Mouse (Mus musculus) erythroid progenitor cell, adult 5-6 weeks (primary cell): ENCODE data around the gene Cacnb4. TPM values are rescaled to one million over a fixed set of nuclear protein-coding genes. Genes with fewer than 3 reads are reported as not detected.

ENCODE experiments used
- ATAC-seq: replicated peaks from 2 replicates; pipeline ENCODE4 v1.8.0; 2016; ENCODE audit warnings: moderate number of reproducible peaks, mild to moderate bottlenecking, moderate TSS enrichment, inconsistent platforms; ENCODE audit not compliant: poor library complexity, low FRiP score, severe bottlenecking
- total RNA-seq, 2 experiments: library from RNA; stranded (forward) in 1 of 2; stranded (reverse) in 1 of 2; fragments of 150-400 nt in 1 of 2; fragments of 186-747, 209-891 nt in 1 of 2; gene quantifications; 2 replicates each; pipeline versions ENCODE4 v1.2.3 to v1.2.4; 2015 to 2017; ENCODE audit warnings: low replicate concordance in 2 of 2

Gene Cacnb4
- total RNA-seq, 2 experiments from 2014 or later, result 0.42 TPM; not detected in 1

DNA sequence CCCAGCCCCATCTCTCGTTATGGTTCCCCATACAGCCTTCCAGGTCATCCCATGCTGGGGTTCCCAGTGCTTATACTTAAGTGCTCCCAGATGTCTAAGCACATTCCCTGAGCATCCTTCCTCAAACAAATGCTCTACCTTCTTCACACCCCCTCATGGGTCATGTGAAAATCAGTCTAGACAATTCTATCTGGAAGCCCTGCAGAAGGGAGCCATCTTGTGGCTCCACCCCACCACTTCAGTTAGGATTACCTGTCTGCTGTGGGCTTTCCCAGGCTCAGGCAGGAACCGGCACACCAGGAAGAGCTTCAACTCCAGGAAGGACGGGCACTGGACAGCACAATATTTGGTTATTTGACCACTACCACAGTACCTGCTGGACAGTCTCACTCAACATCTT is 101.7 kb downstream of the Cacnb4 start:
- ATAC-seq, result no peak

GRCm38 (mm10) chr2:52572221-52572620 is 104.4 kb downstream of the Cacnb4 start:
- ATAC-seq, result no peak

GRCm38 (mm10) chr2:52571339-52571968 is 105.2 kb downstream of the Cacnb4 start:
- no peak for ATAC-seq

DNA sequence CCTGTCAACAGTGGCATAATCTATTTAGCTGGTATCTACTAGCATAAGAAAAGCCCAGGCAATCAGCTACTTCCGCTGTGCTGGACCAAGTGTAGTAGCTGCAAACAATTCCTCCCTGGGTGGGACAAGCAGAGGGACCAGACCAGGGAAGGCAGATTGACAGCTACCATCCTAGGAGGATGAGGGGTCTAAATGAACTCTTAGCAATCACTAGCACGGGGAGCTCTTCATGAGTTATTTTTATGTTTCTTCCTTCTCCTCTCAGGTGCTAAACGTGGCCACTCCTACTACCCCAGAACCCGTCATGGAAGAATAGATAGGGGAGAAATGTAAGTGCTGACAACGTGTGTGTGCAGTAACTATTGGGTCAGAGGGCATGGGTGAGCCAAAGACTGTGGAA is 105.8 kb downstream of the Cacnb4 start:
- no peak for ATAC-seq

GRCm38 (mm10) chr2:52570171-52570570 is 106.5 kb downstream of the Cacnb4 start:
- no peak for ATAC-seq

DNA sequence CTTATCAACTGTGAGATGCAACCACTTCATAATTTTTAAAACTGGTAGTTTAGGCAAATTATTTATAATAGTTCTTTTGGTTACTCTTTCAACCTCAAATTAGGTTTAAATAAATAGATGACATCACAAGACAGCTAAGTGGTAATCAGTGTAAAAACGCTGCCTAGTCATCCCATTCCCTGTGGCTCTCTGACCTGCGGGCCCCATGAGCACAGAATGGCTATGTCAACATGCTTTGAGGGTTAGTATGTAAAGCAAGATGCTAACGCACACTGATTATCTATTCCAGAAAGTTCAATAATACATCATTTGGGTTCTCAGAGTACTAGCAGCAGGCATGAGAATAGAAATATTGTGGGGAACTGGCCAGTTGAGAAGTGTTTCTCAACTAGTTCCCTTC is 108.5 kb downstream of the Cacnb4 start:
- no peak for ATAC-seq

DNA sequence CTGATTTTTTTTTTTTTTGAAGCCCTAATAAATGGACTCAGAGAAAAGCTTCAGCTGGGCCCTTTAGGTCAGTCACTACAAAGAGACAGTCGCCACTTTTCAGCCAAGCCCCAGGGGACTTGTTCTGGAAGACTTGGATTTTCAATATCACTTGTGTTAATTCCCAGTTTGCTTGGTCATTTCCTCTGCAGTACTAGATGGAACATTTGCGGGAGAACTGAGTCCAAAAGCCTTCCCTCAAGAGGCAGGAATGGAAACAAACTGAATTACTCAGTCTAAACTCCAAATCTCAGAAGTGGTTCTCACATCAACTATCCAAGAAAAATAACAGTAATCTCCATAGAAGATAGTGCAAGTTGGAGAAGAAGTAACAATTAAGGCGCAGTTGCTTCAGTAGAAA is 109.2 kb downstream of the Cacnb4 start:
- ATAC-seq, result no peak

DNA sequence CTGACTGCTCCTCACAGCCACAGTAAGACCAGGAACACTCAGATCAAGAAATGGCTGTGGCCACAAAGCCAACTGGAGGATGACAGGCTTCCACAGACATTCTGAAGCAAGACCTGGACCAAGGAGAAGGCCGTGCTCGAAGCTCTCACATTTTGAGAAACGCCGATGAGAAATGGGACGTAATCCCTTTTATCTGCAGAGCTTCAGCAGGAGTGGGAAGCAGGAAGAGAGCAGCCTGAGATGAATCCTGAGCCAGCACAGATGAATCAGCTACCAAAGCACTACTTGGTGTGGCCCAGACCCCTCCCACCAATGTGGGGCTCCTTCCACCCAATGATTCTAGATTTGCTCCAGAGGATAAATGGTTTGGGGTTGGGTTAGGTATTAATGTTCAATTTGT is 113.4 kb downstream of the Cacnb4 start:
- ATAC-seq, result no peak

- no peak for ATAC-seq
These were observed 114.3 kb downstream of the Cacnb4 start for GRCm38 (mm10) chr2:52562356-52562755.

DNA sequence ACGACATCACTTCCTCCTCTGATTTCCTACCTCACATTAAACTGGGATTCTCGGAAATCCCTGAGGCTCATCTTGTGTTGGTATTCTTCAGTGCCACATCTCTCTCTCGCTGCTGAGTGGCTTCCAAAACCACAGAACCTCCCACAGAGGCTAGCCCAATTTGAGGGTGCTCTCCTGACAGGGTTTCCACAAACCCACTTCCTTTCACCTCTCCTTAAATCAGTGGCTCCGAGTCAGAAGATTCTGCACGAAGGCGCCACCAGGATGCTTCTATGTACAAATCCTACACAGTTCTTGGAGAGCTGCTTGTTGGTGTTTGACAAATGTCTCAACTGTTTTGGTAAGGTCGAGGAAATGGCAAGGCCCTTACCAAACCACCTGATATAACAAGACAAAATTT is 115.5 kb downstream of the Cacnb4 start:
- no peak for ATAC-seq

- no peak for ATAC-seq
These were observed 116.4 kb downstream of the Cacnb4 start for GRCm38 (mm10) chr2:52560266-52560665.

GRCm38 (mm10) chr2:52558411-52558810 is 118.2 kb downstream of the Cacnb4 start:
- no peak for ATAC-seq

DNA sequence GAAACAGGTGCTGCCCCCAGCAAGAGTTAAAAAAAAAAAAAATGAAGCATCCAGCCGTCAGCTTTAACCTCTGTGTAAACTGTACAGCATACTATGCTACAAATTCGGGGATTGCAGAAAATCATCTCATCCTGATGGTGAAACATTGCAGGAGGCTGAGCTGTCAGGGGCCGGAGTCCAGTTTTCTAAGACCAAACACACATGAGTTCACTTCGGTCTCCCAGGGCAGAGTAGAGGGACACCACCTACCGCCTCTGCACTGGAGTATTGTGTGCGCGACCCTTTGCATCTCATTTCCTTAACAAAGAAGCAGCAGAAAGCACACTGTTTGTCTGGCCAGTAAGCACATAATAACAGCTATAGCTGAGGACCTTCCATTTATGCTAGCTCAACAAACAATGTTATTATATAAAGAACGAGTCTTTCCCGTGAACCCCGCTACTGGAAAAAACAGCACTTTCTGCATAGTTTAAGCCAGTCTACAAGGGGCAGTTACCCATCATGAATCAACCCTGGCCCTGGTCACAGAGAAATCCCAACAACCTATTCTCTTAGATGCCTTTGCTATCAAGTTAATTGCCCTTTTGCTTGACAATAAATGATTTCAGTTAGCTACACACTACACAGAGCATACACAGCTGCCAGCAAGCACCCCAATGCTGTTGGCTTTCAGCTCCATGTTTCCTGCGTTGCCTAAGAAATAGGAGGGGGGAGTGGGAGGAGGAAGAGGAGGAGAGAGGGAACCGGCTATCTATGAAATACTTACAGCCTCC is 118.9 kb downstream of the Cacnb4 start:
- no peak for ATAC-seq

DNA sequence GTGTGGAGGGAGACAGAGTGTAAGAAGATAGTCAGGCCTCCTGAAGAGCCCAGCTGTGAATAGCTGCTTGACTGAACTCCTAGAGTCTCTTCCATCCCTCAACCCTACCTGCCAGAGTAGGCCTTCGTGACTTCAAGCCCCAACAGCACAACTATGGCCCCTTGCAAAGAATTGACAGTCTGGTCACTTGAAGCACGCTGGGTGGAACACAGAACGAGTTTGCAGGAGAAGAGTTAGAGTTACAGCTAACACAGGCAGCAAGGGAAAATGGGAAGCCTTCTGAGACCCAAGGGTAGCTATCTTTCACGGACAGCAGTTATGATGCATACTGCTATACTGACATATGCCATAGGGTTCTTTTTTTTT is 119.7 kb downstream of the Cacnb4 start:
- no peak for ATAC-seq

DNA sequence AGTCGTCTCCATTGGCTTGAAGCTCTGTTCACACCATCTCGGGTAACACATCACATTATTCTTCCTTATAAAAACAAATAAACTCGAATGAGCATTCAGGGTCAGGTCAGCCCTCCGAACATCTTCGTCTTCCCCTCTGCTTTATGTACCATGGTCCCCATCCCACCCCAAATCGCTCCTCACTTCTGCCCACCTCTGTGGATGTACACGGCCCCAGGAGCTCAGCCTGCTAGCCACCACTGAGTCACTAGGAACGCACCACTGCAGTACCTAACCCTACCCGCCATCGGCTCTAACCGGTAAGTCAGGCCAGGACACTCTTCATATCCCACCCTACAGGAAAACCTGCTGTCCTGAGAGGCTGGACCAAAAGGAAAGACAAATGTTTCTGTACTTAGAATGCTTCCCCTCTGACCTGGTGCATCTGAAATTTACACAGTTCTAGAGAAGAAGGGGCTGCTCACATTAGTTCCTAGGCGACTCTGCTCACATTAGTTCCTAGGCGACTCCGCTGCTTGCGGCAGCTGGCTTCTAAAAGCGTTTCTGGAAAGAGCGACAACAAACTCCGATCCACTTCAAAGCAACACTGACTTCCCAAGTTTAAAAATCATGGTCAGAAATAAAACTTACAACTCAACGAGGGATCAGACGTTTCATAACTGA is 120.2 kb downstream of the Cacnb4 start:
- no peak for ATAC-seq

GRCm38 (mm10) chr2:52548401-52548800 is 128.2 kb downstream of the Cacnb4 start:
- ATAC-seq, result no peak

DNA sequence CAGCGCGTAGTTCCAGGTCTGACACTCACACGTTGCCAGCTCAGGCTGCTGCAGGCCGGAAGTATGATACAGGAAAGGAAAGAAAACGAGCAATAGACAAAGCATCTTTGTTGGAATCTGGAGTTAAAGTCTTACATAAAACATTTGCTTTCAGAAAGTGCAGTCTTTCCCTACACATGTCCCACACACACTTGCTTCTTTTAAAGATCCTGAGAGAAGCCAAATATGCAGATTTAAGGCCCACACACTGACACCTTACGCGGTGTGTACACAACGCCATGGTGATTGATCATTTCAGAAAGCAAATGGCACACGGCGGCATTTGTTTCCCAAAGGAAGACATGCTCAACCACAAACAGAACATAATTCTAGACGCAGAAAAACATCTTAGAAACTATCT is 129.3 kb downstream of the Cacnb4 start:
- ATAC-seq, result no peak

DNA sequence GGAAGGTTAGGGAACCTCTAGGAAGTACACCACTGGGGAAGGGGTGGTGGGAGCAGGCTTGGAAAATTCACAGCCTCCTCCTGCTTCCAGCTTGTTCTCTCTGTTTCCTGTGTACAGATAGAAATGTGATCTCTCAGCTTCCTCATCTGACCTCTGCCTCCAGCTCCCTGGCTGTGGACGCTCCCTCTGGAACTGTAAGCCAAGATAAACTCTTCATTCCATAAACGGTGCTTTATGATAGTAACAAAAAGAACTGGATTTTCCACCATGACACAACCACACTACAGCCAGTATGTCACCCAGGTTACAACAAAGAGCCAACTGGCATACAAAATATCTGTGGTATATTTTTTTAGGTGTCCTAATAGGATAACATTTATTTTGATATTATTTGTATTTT is 132.1 kb downstream of the Cacnb4 start:
- ATAC-seq, result no peak

GRCm38 (mm10) chr2:52541068-52541467 is 135.6 kb downstream of the Cacnb4 start:
- ATAC-seq, result no peak

GRCm38 (mm10) chr2:52539318-52539717 is 137.3 kb downstream of the Cacnb4 start:
- ATAC-seq, result no peak

DNA sequence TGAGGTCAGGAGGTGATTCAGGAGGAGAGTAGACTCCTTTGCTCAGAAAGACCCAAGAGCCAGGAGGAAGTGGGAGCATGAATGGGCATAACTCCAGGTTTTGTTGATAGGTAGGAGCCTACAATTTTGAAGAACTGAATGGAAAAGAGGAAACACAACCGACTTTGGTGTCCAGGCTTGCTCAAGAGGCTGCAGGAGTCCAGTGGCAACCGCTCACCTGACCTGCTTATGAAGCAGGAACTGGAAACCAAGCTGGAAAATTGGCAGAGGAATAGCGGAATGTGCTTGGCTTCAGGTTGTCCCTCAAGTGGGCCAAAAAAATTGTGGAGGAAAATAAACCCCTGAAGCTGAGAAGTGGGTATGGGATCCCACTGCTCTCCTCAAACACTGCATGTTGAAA is 139.0 kb downstream of the Cacnb4 start:
- no peak for ATAC-seq
